Mouse (Mus musculus): Measurements from ENCODE around the gene Gm38655.

GRCm38 (mm10) chr17:25187784-25188149, 12.5 kb upstream of the Gm38655 start:
- TF ChIP-seq CTCF (IDR thresholded peaks at IDR 0.05; ENCODE audit: extremely low read depth, insufficient read length, insufficient replicate concordance, low read depth, low read length) = no peak
- no peak for TF ChIP-seq POLR2A (IDR thresholded peaks at IDR 0.05; ENCODE audit: low read depth, low read length)
